Mouse (Mus musculus) MEL (cell line): ENCODE data around the gene Megf8. TPM values are rescaled to one million over a fixed set of nuclear protein-coding genes. Genes with fewer than 3 reads are reported as not detected.

ENCODE experiments used
- DNase-seq: peaks from one replicate; pipeline ENCODE4 v3.0.0; 2011; ENCODE audit warnings: low read depth, low spot score
- H3K27ac ChIP-seq: 2 replicates; pipeline ENCODE4 v1.5.1; 2012; ENCODE audit warnings: low read depth, mild to moderate bottlenecking, control low read depth, low read length, moderate library complexity; ENCODE audit not compliant: control insufficient read depth
- H3K27me3 ChIP-seq, 2 experiments: fragments of 150-350 bp in 1 of 2; sonication (generic) in 1 of 2; 2 replicates each; pipeline ENCODE4 v1.6.1; 2012; ENCODE audit warnings: low read length in 2 of 2, mild to moderate bottlenecking in 2 of 2, improper control_type of control experiment in 1 of 2, moderate library complexity in 1 of 2; ENCODE audit not compliant: insufficient read depth in 2 of 2, control insufficient read depth in 1 of 2
- H3K36me3 ChIP-seq, 2 experiments: 2 replicates each; pipeline ENCODE4 v1.6.1; 2012 to 2014; ENCODE audit warnings: low read length in 2 of 2, improper control_type of control experiment in 1 of 2, inconsistent platforms in 1 of 2, mild to moderate bottlenecking in 1 of 2; ENCODE audit not compliant: insufficient read depth in 2 of 2, control insufficient read depth in 1 of 2
- H3K4me1 ChIP-seq, 2 experiments: fragments of 150-350 bp in 1 of 2; sonication (generic) in 1 of 2; 2 replicates each; pipeline ENCODE4 v1.6.1; 2012; ENCODE audit warnings: low read length in 2 of 2, improper control_type of control experiment in 1 of 2, mild to moderate bottlenecking in 1 of 2; ENCODE audit not compliant: insufficient read depth in 2 of 2, control insufficient read depth in 1 of 2
- H3K4me3 ChIP-seq, 2 experiments: fragments of 150-350 bp in 1 of 2; sonication (generic) in 1 of 2; 2 replicates each; pipeline ENCODE4 v1.5.1; 2012; ENCODE audit warnings: low read depth in 2 of 2, low read length in 2 of 2, mild to moderate bottlenecking in 2 of 2, moderate library complexity in 2 of 2, control low read depth in 1 of 2, improper control_type of control experiment in 1 of 2; ENCODE audit not compliant: control insufficient read depth in 1 of 2, insufficient read depth in 1 of 2
- H3K79me2 ChIP-seq: 2 replicates; pipeline ENCODE4 v1.6.1; 2012; ENCODE audit warnings: mild to moderate bottlenecking, low read length, moderate library complexity; ENCODE audit not compliant: control insufficient read depth, poor library complexity, insufficient read depth
- H3K9ac ChIP-seq: 2 replicates; pipeline ENCODE4 v1.6.1; 2012; ENCODE audit warnings: low read depth, mild to moderate bottlenecking, control low read depth, low read length, moderate library complexity; ENCODE audit not compliant: control insufficient read depth, poor library complexity, severe bottlenecking
- H3K9me3 ChIP-seq: fragments of 150-350 bp; sonication (generic); replicated peaks from 2 replicates; pipeline ENCODE4 v1.6.1; 2012; ENCODE audit warnings: mild to moderate bottlenecking, low read length, improper control_type of control experiment, moderate library complexity; ENCODE audit not compliant: insufficient read depth
- BHLHE40 ChIP-seq: IDR thresholded peaks from 2 replicates; pipeline ENCODE4 v1.6.1; 2012; ENCODE audit warnings: low read depth, mild to moderate bottlenecking, inconsistent platforms, low read length, improper control_type of control experiment, borderline replicate concordance
- CTCF ChIP-seq, 3 experiments: IDR thresholded peaks in 2 of 3; conservative IDR thresholded peaks in 1 of 3; 2 replicates each; pipeline ENCODE4 v1.5.1; 2011 to 2012; ENCODE audit warnings: low read length in 3 of 3, low read depth in 2 of 3, mild to moderate bottlenecking in 2 of 3, improper control_type of control experiment in 1 of 3, inconsistent platforms in 1 of 3, mixed read lengths in 1 of 3, moderate library complexity in 1 of 3; ENCODE audit not compliant: control insufficient read depth in 1 of 3, insufficient read depth in 1 of 3, poor library complexity in 1 of 3, severe bottlenecking in 1 of 3
- ELF1 ChIP-seq: IDR thresholded peaks from 2 replicates; pipeline ENCODE4 v1.6.1; 2014; ENCODE audit warnings: low read depth, mild to moderate bottlenecking, inconsistent platforms, low read length, improper control_type of control experiment, moderate library complexity
- EP300 ChIP-seq, 2 experiments: IDR thresholded peaks; 2 replicates each; pipeline ENCODE4 v1.6.1; 2011; ENCODE audit warnings: improper control_type of control experiment in 2 of 2, low read length in 2 of 2, low read depth in 1 of 2, mild to moderate bottlenecking in 1 of 2
- ETS1 ChIP-seq: IDR thresholded peaks from 2 replicates; pipeline ENCODE4 v1.6.1; 2012; ENCODE audit warnings: low read depth, mild to moderate bottlenecking, inconsistent platforms, low read length, improper control_type of control experiment, moderate library complexity
- GABPA ChIP-seq: IDR thresholded peaks from 2 replicates; pipeline ENCODE4 v1.6.1; 2012; ENCODE audit warnings: low read depth, mild to moderate bottlenecking, inconsistent platforms, low read length, improper control_type of control experiment, moderate library complexity
- KAT2A ChIP-seq: conservative IDR thresholded peaks from 2 replicates; pipeline ENCODE4 v1.6.1; 2012; ENCODE audit warnings: low read depth, low read length, improper control_type of control experiment, inconsistent platforms
- MAZ ChIP-seq: IDR thresholded peaks from 2 replicates; pipeline ENCODE4 v1.6.1; 2012; ENCODE audit warnings: low read depth, mild to moderate bottlenecking, inconsistent platforms, low read length, improper control_type of control experiment
- MXI1 ChIP-seq: IDR thresholded peaks from 2 replicates; pipeline ENCODE4 v1.6.1; 2011; ENCODE audit warnings: mild to moderate bottlenecking, low read depth, low read length, improper control_type of control experiment
- NRF1 ChIP-seq: IDR thresholded peaks from 2 replicates; pipeline ENCODE4 v1.6.1; 2014; ENCODE audit warnings: low read depth, mild to moderate bottlenecking, inconsistent platforms, low read length, improper control_type of control experiment, moderate library complexity; ENCODE audit not compliant: poor library complexity, insufficient read depth, severe bottlenecking
- POLR2AphosphoS2 ChIP-seq: IDR thresholded peaks from 2 replicates; pipeline ENCODE4 v1.6.1; 2011; ENCODE audit warnings: low read length, improper control_type of control experiment
- POLR2AphosphoS5 ChIP-seq: IDR thresholded peaks from 2 replicates; pipeline ENCODE4 v1.6.1; 2012; ENCODE audit warnings: low read depth, borderline replicate concordance, mild to moderate bottlenecking, inconsistent platforms, low read length, moderate library complexity, mixed read lengths
- TAL1 ChIP-seq: IDR thresholded peaks from 2 replicates; pipeline ENCODE4 v1.6.1; 2012; ENCODE audit warnings: mild to moderate bottlenecking, inconsistent platforms, low read length, moderate library complexity, mixed read lengths
- TCF12 ChIP-seq: IDR thresholded peaks from 2 replicates; pipeline ENCODE4 v1.6.1; 2014; ENCODE audit warnings: low read depth, mild to moderate bottlenecking, inconsistent platforms, low read length, improper control_type of control experiment, moderate library complexity
- USF1 ChIP-seq: IDR thresholded peaks from 2 replicates; pipeline ENCODE4 v1.6.1; 2014; ENCODE audit warnings: low read depth, mild to moderate bottlenecking, inconsistent platforms, low read length, improper control_type of control experiment, moderate library complexity
- ZNF384 ChIP-seq: IDR thresholded peaks from 2 replicates; pipeline ENCODE4 v1.6.1; 2012; ENCODE audit warnings: low read depth, mild to moderate bottlenecking, inconsistent platforms, low read length, improper control_type of control experiment
- polyA plus RNA-seq, 2 experiments: library from polyadenylated mRNA; stranded (reverse) in 1 of 2; unstranded in 1 of 2; fragments of >175 nt in 1 of 2; fragments of >200 nt in 1 of 2; gene quantifications; 2 replicates each; pipeline versions ENCODE4 v1.2.1 to v1.2.4; 2012; ENCODE audit warnings: low replicate concordance in 2 of 2, low read depth in 1 of 2; ENCODE audit not compliant: insufficient read length in 2 of 2, insufficient read depth in 1 of 2, missing spikeins in 1 of 2
- total RNA-seq: library from RNA; depleted of rRNA; stranded (reverse); fragments of 300-350 nt; gene quantifications from 2 replicates; pipeline ENCODE4 v1.2.3, GENCODE M21; 2012; rRNA removed

Megf8 gene
- total and polyA plus RNA-seq, 3 experiments: 12.7 to 22.0 TPM; not detected in 1

DNA sequence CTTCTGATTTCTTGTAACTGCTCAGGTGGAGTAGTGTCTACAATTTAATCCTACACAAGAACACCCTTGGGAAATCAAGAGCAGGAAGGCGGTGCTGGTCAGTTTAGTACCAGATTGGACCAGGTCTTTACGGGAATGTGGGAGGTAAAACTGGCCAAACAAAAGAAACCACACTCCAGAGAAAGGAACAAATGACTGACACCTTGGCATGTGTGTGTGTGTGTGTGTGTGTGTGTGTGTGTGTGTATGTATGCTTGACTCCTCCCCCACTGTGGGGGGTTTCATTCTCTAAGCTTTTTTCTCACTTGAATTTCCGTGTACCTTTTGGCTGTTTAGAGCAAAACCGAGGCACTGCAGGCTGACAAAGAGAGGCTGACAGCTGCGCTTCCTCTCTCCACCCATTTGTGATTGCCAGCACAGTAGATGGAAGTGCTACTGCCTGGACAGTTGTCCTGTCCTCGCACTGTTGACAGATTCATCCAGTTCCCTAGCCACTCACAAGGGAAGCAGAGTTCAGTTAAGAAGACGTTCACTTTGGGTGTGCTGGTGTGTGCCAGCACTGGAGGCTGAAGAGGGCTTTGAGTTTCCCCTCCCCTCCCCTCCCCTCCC is 96.0 kb downstream of the Megf8 start, which contains the start of gene Cxcl17:
Gene Cxcl17 (minus strand): TSS at position 54 of the 609 bp plus-strand sequence.
- no peaks in the 10 kb centered on the region for H3K9me3 ChIP-seq
- no peaks in the 10 kb centered on the region for H3K27me3 ChIP-seq
- no peak within 1 kb of the TSS for H3K27ac ChIP-seq
- H3K9ac ChIP-seq: no peak within 1 kb of the TSS
- no peaks in the 10 kb centered on the region for H3K4me1 ChIP-seq
- TF ChIP-seq POLR2AphosphoS5: no peak
- TF ChIP-seq GABPA: no peak
- no peak for TF ChIP-seq MAZ
- no peak for TF ChIP-seq USF1
- TF ChIP-seq KAT2A: no peak
- TF ChIP-seq EP300 (IDR thresholded peaks at IDR 0.05; ENCODE audit: low read depth in 1 of 2, low read length in 2 of 2): no peak
- TF ChIP-seq ETS1: no peak
- no peak for TF ChIP-seq CTCF (IDR thresholded peaks at IDR 0.05 in 2 of 3, conservative IDR thresholded peaks at IDR 0.05 in 1 of 3; ENCODE audit: control insufficient read depth in 1 of 3, insufficient read depth in 1 of 3, low read depth in 2 of 3, low read length in 3 of 3, poor library complexity in 1 of 3, severe bottlenecking in 1 of 3)
- TF ChIP-seq BHLHE40: no peak
- TF ChIP-seq TCF12: no peak
- TF ChIP-seq TAL1: no peak
- TF ChIP-seq ZNF384: no peak
- TF ChIP-seq ELF1: no peak
- TF ChIP-seq POLR2AphosphoS2: no peak
- no peak for TF ChIP-seq NRF1
- TF ChIP-seq MXI1: no peak
- H3K79me2 ChIP-seq: no peaks in the 10 kb centered on the region
- no peak for DNase-seq
- H3K4me3 ChIP-seq: no peak within 1 kb of the TSS
- no peaks in the 10 kb centered on the region for H3K36me3 ChIP-seq

Other genes with a start within 250 kb of the Megf8 start
- 3.5 and 4.6 TPM in 2 replicates for gene Grik5, start 244.8 kb upstream of the Megf8 start, total RNA-seq
- 10 to 100 TPM in 1 of 2 experiments, not detected in 1; 22.0 TPM for gene Grik5, start 244.8 kb upstream of the Megf8 start, polyA plus RNA-seq
- gene Zfp574, start 244.6 kb upstream of the Megf8 start, total RNA-seq: 15.0 and 16.3 TPM in 2 replicates
- 10 to 100 TPM in 1 of 2 experiments, not detected in 1; 30.2 TPM for gene Zfp574, start 244.6 kb upstream of the Megf8 start, polyA plus RNA-seq
- 0.73 and 0.75 TPM in 2 replicates for gene Pou2f2, start 137.4 kb upstream of the Megf8 start, total RNA-seq
- gene Pou2f2, start 137.4 kb upstream of the Megf8 start, polyA plus RNA-seq: 1 to 10 TPM in 1 of 2 experiments, not detected in 1; 6.4 TPM
- 25.2 and 28.2 TPM in 2 replicates for gene Dedd2, start 96.5 kb upstream of the Megf8 start, total RNA-seq
- gene Dedd2, start 96.5 kb upstream of the Megf8 start, polyA plus RNA-seq: 10 to 100 TPM in 1 of 2 experiments, not detected in 1; 36.6 TPM
- gene Zfp526, start 95.7 kb upstream of the Megf8 start, total RNA-seq: 8.4 and 9.5 TPM in 2 replicates
- 10 to 100 TPM in 1 of 2 experiments, not detected in 1; 14.8 TPM for gene Zfp526, start 95.7 kb upstream of the Megf8 start, polyA plus RNA-seq
- gene Gsk3a, start 79.3 kb upstream of the Megf8 start, total RNA-seq: 59.8 and 61.5 TPM in 2 replicates
- gene Gsk3a, start 79.3 kb upstream of the Megf8 start, polyA plus RNA-seq: 100 to 1,000 TPM in 1 of 2 experiments, 10 to 100 TPM in 1; 86.6 to 149 TPM
- gene Erf, start 66.4 kb upstream of the Megf8 start, total RNA-seq: 18.4 and 24.6 TPM in 2 replicates
- gene Erf, start 66.4 kb upstream of the Megf8 start, polyA plus RNA-seq: 10 to 100 TPM in 1 of 2 experiments, not detected in 1; 33.2 TPM
- gene Cic, start 49.5 kb upstream of the Megf8 start, total RNA-seq: 56.6 and 57.2 TPM in 2 replicates
- 100 to 1,000 TPM; 157 TPM for gene Cic, start 49.5 kb upstream of the Megf8 start, polyA plus RNA-seq
- 85.1 and 85.6 TPM in 2 replicates for gene Pafah1b3, start 19.2 kb upstream of the Megf8 start, total RNA-seq
- 100 to 1,000 TPM; 110 to 180 TPM for gene Pafah1b3, start 19.2 kb upstream of the Megf8 start, polyA plus RNA-seq
- not detected in 2 replicates for gene Prr19, start 15.8 kb upstream of the Megf8 start, total RNA-seq
- under 1 TPM in 1 of 2 experiments, not detected in 1; 0.11 TPM for gene Prr19, start 15.8 kb upstream of the Megf8 start, polyA plus RNA-seq
- gene Tmem145, start 11.1 kb upstream of the Megf8 start, total RNA-seq: not detected in 2 replicates
- gene Tmem145, start 11.1 kb upstream of the Megf8 start, polyA plus RNA-seq: not detected
- gene Cnfn, start 52.6 kb downstream of the Megf8 start, total RNA-seq: not detected in 2 replicates
- gene Cnfn, start 52.6 kb downstream of the Megf8 start, polyA plus RNA-seq: not detected
- gene Lipe, start 81.5 kb downstream of the Megf8 start, total RNA-seq: 4.1 and 4.5 TPM in 2 replicates
- gene Lipe, start 81.5 kb downstream of the Megf8 start, polyA plus RNA-seq: 10 to 100 TPM in 1 of 2 experiments, not detected in 1; 15.4 TPM
- not detected in 2 replicates for gene Cxcl17, start 95.7 kb downstream of the Megf8 start, total RNA-seq
- gene Cxcl17, start 95.7 kb downstream of the Megf8 start, polyA plus RNA-seq: not detected
- gene Ceacam1, start 160.4 kb downstream of the Megf8 start, total RNA-seq: 0.27 and 0.46 TPM in 2 replicates
- 1 to 10 TPM in 1 of 2 experiments, not detected in 1; 1.5 TPM for gene Ceacam1, start 160.4 kb downstream of the Megf8 start, polyA plus RNA-seq
- 0.07 TPM in 1 of 2 replicates, not detected in the other for gene Ceacam2, start 222.7 kb downstream of the Megf8 start, total RNA-seq
- gene Ceacam2, start 222.7 kb downstream of the Megf8 start, polyA plus RNA-seq: under 1 TPM in 1 of 2 experiments, not detected in 1; 0.13 TPM